Mouse (Mus musculus) macrophage (primary cell): ENCODE measurements around the gene Btbd35f27. TPM values are rescaled to one million over a fixed set of nuclear protein-coding genes. Genes with fewer than 3 reads are reported as not detected.
"Not testable (repeated sequence)": the region's sequence is repeated elsewhere in the genome, so short reads cannot be mapped to it uniquely, and the experiment has no call there.

Source experiments
- H3K27ac ChIP-seq: fragments of 350-480 bp; formaldehyde crosslinking; 2 replicates; pipeline ENCODE4 v1.9.0; 2021
- H3K36me3 ChIP-seq: fragments of 350-480 bp; formaldehyde crosslinking; 2 replicates; pipeline ENCODE4 v1.9.0; 2021; ENCODE audit errors: inconsistent target
- H3K4me3 ChIP-seq: fragments of 350-480 bp; formaldehyde crosslinking; 2 replicates; pipeline ENCODE4 v1.9.0; 2021; ENCODE audit errors: inconsistent target
- H3K79me2 ChIP-seq: fragments of 350-480 bp; formaldehyde crosslinking; 2 replicates; pipeline ENCODE4 v1.9.0; 2021; ENCODE audit errors: inconsistent target
- WGBS: methylation state at CpG from one replicate; pipeline ENCODE4 v1.1.7; 2026; ENCODE audit warnings: inconsistent platforms; ENCODE audit not compliant: missing documents; 5-methylcytosine and 5-hydroxymethylcytosine counted together
- polyA plus RNA-seq: library from polyadenylated mRNA; stranded (reverse); fragments of 250-400 nt; gene quantifications from 3 replicates; pipeline ENCODE4 v1.2.4, GENCODE M21; 2018; ENCODE audit warnings: inconsistent platforms
- total RNA-seq, 78 experiments: library from RNA; depleted of rRNA; stranded (reverse); fragments of 250-400 nt; gene quantifications; 1 replicate in 9 of 78; 2 replicates in 24 of 78; 3 replicates in 43 of 78; 4 replicates in 2 of 78; pipeline ENCODE4 v1.2.4; 2018; ENCODE audit warnings: inconsistent platforms in 56 of 78

The Btbd35f27 gene
- total RNA-seq (2018; cell fraction: chromatin; rRNA removed), result not detected
- total RNA-seq (2018; cell fraction: cytosol; rRNA removed), result not detected
- total RNA-seq (2018; cell fraction: nucleus; rRNA removed), result not detected
- not detected in 3 replicates for polyA plus RNA-seq

DNA sequence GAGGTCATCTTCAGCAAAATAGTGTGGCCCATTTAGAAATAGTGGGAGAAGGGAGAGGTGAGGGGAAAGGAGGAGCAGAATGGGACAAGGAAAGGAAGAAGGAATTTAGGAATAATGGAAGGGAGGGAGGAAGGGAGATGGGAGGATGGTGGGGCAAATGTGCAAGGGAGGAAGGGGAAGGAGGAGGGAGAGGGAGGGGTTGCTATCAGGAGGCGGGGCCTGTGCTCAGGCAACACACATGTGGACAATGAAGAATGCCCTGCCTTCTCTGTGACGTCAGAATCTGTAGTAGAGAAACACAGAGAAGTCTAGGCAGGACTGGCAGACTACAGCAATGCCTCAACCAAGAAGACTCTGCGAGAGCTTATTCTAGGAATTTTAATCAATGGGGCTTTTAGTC is at the start of gene Btbd35f27:
TSS of gene Btbd35f27 (plus strand) at position 301 of the 400 bp plus-strand sequence.
- not testable (repeated sequence) for H3K4me3 ChIP-seq, H3K27ac ChIP-seq, H3K36me3 ChIP-seq, H3K79me2 ChIP-seq
- 85% methylated on average over 1 of the region's 3 CpGs for WGBS

Other genes with a start within 250 kb of the Btbd35f27 start
- not detected in 3 replicates for gene Btbd35f4, start 151.6 kb upstream of the Btbd35f27 start, polyA plus RNA-seq